Mouse (Mus musculus) heart, embryonic 16.5 days (tissue): Measurements from ENCODE around the gene Syne2. TPM values are rescaled to one million over a fixed set of nuclear protein-coding genes. Genes with fewer than 3 reads are reported as not detected.

Experiments
- ATAC-seq: fragments of 200-750 bp; cut with Nextera tagmentation; replicated peaks from 2 replicates; pipeline ENCODE4 v1.8.0; 2017; ENCODE audit warnings: moderate number of reproducible peaks; ENCODE audit not compliant: insufficient read depth, low FRiP score; ENCODE audit errors: extremely low read depth
- H3K27ac ChIP-seq: fragments of 300-500 bp; sonication (generic); 2 replicates; pipeline ENCODE4 v1.5.1; 2014; ENCODE audit warnings: mild to moderate bottlenecking, low read length, control low read depth, moderate library complexity
- H3K27me3 ChIP-seq: fragments of 300-500 bp; sonication (generic); 2 replicates; pipeline ENCODE4 v1.6.1; 2014; ENCODE audit warnings: low read length, mixed read lengths; ENCODE audit not compliant: control insufficient read depth, insufficient read depth
- H3K36me3 ChIP-seq: fragments of 300-500 bp; sonication (generic); 2 replicates; pipeline ENCODE4 v1.6.1; 2014; ENCODE audit not compliant: control insufficient read depth, insufficient read depth
- H3K4me1 ChIP-seq: fragments of 300-500 bp; sonication (generic); 2 replicates; pipeline ENCODE4 v1.6.1; 2014; ENCODE audit warnings: low read length, mixed read lengths; ENCODE audit not compliant: control insufficient read depth, insufficient read depth
- H3K4me2 ChIP-seq: fragments of 300-500 bp; sonication (generic); 2 replicates; pipeline ENCODE4 v1.6.1; 2014; ENCODE audit warnings: low read depth, mild to moderate bottlenecking, control low read depth, low read length
- H3K4me3 ChIP-seq: fragments of 300-500 bp; sonication (generic); 2 replicates; pipeline ENCODE4 v1.5.1; 2014; ENCODE audit warnings: mild to moderate bottlenecking, control low read depth, low read length
- H3K9ac ChIP-seq: fragments of 300-500 bp; sonication (generic); 2 replicates; pipeline ENCODE4 v1.6.1; 2014; ENCODE audit warnings: low read length, control low read depth
- H3K9me3 ChIP-seq: fragments of 300-500 bp; sonication (generic); replicated peaks from 2 replicates; pipeline ENCODE4 v1.6.1; 2016; ENCODE audit warnings: low read length; ENCODE audit not compliant: control insufficient read depth
- WGBS: fragments of 180-500 bp; shearing (Covaris S2); extraction: QIAGEN DNeasy Blood & Tissue Kit; methylation state at CpG from one replicate; pipeline ENCODE4 v1.1.7; 2014; 5-methylcytosine and 5-hydroxymethylcytosine counted together
- polyA plus RNA-seq: library from polyadenylated mRNA; unstranded; fragments of >200 nt; fragmentation: Nextera tagmentation; extraction: Ambion mirVana; gene quantifications from 2 replicates; pipeline ENCODE4 v1.2.1, GENCODE M21; 2015

Gene Syne2
- polyA plus RNA-seq, 1 experiment from 2014 or later, result 38.4 TPM

- Histone ChIP-seq H3K4me1 (peaks cover 6% of the 10 kb centered on the region; the same call in 1 of the 2 replicates), H3K27ac (no peak overlapping the region), H3K36me3 (peaks cover 33% of the 10 kb centered on the region), H3K9me3 (no peaks in the 10 kb centered on the region), H3K4me3 (no peak overlapping the region), H3K4me2 (no peak overlapping the region), H3K27me3 (no peaks in the 10 kb centered on the region), H3K9ac (no peak overlapping the region)
- 68% methylated on average over 24 of the region's 24 CpGs for WGBS
- ATAC-seq, result no peak
These were observed 148.7 kb downstream of the Syne2 start for GRCm38 (mm10) chr12:75966441-75967195.

GRCm38 (mm10) chr12:75979079-75979478 is 161.1 kb downstream of the Syne2 start:
- H3K36me3 ChIP-seq, result peaks cover 4% of the 10 kb centered on the region
- H3K9ac ChIP-seq, result no peak overlapping the region
- no peaks in the 10 kb centered on the region for H3K9me3 ChIP-seq
- no peak overlapping the region for H3K27ac ChIP-seq
- 78% methylated on average over 5 of the region's 5 CpGs for WGBS
- ATAC-seq, result no peak
- no peak overlapping the region for H3K4me3 ChIP-seq
- no peaks in the 10 kb centered on the region for H3K27me3 ChIP-seq
- H3K4me2 ChIP-seq, result no peak overlapping the region
- H3K4me1 ChIP-seq, result peaks cover 5% of the 10 kb centered on the region; the same call in 1 of the 2 replicates

- peaks cover 7% of the 10 kb centered on the region for H3K4me1 ChIP-seq
- no peaks in the 10 kb centered on the region for H3K27me3 ChIP-seq
- H3K27ac ChIP-seq, result peak overlapping the region; percentile 40; the same call in 1 of the 2 replicates
- 34% methylated on average over 8 of the region's 8 CpGs for WGBS
- no peaks in the 10 kb centered on the region for H3K9me3 ChIP-seq
- no peak for ATAC-seq
- H3K36me3 ChIP-seq, result peaks cover 11% of the 10 kb centered on the region
- H3K4me3 ChIP-seq, result no peak overlapping the region
- H3K9ac ChIP-seq, result no peak overlapping the region
- no peak overlapping the region for H3K4me2 ChIP-seq
These were observed 165.4 kb downstream of the Syne2 start for GRCm38 (mm10) chr12:75983336-75983735.

GRCm38 (mm10) chr12:75992226-75992858 is 174.4 kb downstream of the Syne2 start:
- H3K27me3 ChIP-seq, result no peaks in the 10 kb centered on the region
- H3K4me1 ChIP-seq, result peaks cover 11% of the 10 kb centered on the region
- H3K9ac ChIP-seq, result no peak overlapping the region
- no peaks in the 10 kb centered on the region for H3K9me3 ChIP-seq
- WGBS, result 74% methylated on average over 10 of the region's 10 CpGs
- H3K27ac ChIP-seq, result no peak overlapping the region
- H3K4me2 ChIP-seq, result no peak overlapping the region
- no peak overlapping the region for H3K4me3 ChIP-seq
- peaks cover 25% of the 10 kb centered on the region for H3K36me3 ChIP-seq
- no peak for ATAC-seq

GRCm38 (mm10) chr12:75992946-75993345 is 175.0 kb downstream of the Syne2 start:
- Histone ChIP-seq H3K4me1 (peaks cover 11% of the 10 kb centered on the region), H3K27ac (no peak overlapping the region), H3K27me3 (no peaks in the 10 kb centered on the region), H3K9ac (no peak overlapping the region), H3K4me2 (no peak overlapping the region), H3K36me3 (peaks cover 27% of the 10 kb centered on the region), H3K9me3 (no peaks in the 10 kb centered on the region), H3K4me3 (no peak overlapping the region)
- no peak for ATAC-seq
- 89% methylated on average over 4 of the region's 4 CpGs for WGBS

GRCm38 (mm10) chr12:75995086-75995485 is 177.2 kb downstream of the Syne2 start:
- peaks cover 22% of the 10 kb centered on the region for H3K36me3 ChIP-seq
- H3K27me3 ChIP-seq, result no peaks in the 10 kb centered on the region
- 0 out of 2 replicates have a peak overlapping the region, but pooled peaks have one; percentile 37 for H3K4me2 ChIP-seq
- H3K4me3 ChIP-seq, result no peak overlapping the region
- H3K9ac ChIP-seq, result no peak overlapping the region
- H3K4me1 ChIP-seq, result peaks cover 11% of the 10 kb centered on the region
- 13% methylated on average over 2 of the region's 2 CpGs for WGBS
- no peaks in the 10 kb centered on the region for H3K9me3 ChIP-seq
- peak; percentile 49; the same call in 1 of the 2 replicates for ATAC-seq
- H3K27ac ChIP-seq, result peak overlapping the region; percentile 56

GRCm38 (mm10) chr12:75997547-75997946 is 179.6 kb downstream of the Syne2 start:
- no peak overlapping the region for H3K4me3 ChIP-seq
- H3K27me3 ChIP-seq, result no peaks in the 10 kb centered on the region
- peaks cover 11% of the 10 kb centered on the region; the same call in 1 of the 2 replicates for H3K36me3 ChIP-seq
- no peaks in the 10 kb centered on the region for H3K9me3 ChIP-seq
- H3K4me1 ChIP-seq, result peaks cover 11% of the 10 kb centered on the region
- H3K27ac ChIP-seq, result no peak overlapping the region
- ATAC-seq, result no peak
- H3K4me2 ChIP-seq, result no peak overlapping the region
- no peak overlapping the region for H3K9ac ChIP-seq
- WGBS, result 92% methylated on average over 5 of the region's 5 CpGs

- Histone ChIP-seq H3K27ac (no peak overlapping the region), H3K9me3 (no peaks in the 10 kb centered on the region), H3K4me2 (no peak overlapping the region), H3K4me1 (peaks cover 11% of the 10 kb centered on the region), H3K9ac (no peak overlapping the region), H3K27me3 (no peaks in the 10 kb centered on the region), H3K4me3 (no peak overlapping the region), H3K36me3 (peaks cover 11% of the 10 kb centered on the region; the same call in 1 of the 2 replicates)
- no peak for ATAC-seq
- WGBS, result 79% methylated on average over 2 of the region's 2 CpGs
These were observed 180.5 kb downstream of the Syne2 start for GRCm38 (mm10) chr12:75998416-75998815.

- ATAC-seq, result no peak
- H3K4me2 ChIP-seq, result no peak overlapping the region
- peaks cover 13% of the 10 kb centered on the region for H3K36me3 ChIP-seq
- no peaks in the 10 kb centered on the region for H3K27me3 ChIP-seq
- no peaks in the 10 kb centered on the region for H3K9me3 ChIP-seq
- H3K27ac ChIP-seq, result no peak overlapping the region
- H3K9ac ChIP-seq, result no peak overlapping the region
- no peak overlapping the region for H3K4me3 ChIP-seq
- H3K4me1 ChIP-seq, result no peaks in the 10 kb centered on the region; the same call in 1 of the 2 replicates
- WGBS, result 49% methylated on average over 9 of the region's 9 CpGs
These were observed 186.8 kb downstream of the Syne2 start for GRCm38 (mm10) chr12:76004697-76005249.
